Mouse (Mus musculus): ENCODE results near the gene Hmg20a.

GRCm38 (mm10) chr9:56516692-56517263 lies 98.4 kb downstream of the Hmg20a start:
- no peak for TF ChIP-seq GATA1 (IDR thresholded peaks at IDR 0.05; ENCODE audit: low read length)
- no peak for TF ChIP-seq TAL1 (IDR thresholded peaks at IDR 0.05; ENCODE audit: low read length)
